9 mouse cellular contexts compared by ENCODE assay signal in the genomic region with DNA sequence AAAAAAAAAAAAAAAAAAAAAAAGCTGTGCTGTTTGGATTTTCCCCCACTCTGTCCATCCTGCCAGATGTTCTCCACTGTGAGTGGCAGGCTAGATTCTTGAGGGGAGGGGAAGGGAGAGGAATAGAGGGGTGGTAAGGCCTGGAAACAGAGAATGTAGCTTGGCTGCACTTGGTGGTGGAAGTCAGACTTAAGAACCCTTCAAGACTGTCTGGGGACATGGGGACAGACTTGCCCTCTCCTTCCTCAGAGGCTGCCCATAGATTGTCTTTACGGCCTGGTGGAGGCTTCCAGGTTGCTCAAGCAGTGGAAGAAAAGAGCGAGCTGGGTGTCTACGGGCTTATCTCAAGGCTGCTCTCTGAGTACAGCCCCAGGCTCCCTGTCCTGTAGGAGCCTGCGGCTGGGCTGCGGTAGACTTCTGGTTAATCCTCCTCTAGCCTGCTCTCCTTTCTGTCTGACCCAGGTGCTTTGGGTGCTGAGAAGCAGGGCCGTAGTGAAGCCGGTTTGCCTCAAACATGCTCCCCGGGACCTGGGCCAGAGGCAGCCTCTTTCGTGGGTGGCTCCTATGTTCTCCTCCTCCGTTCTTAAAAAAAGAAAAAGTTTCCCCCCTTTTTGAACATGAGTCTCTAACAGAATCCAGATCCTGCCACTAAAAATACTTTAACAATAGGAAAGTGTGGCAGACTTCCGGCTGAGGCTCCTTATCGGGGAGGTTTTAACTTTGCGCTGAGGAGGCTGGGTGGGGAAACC. TPM values are rescaled to one million over a fixed set of nuclear protein-coding genes. Genes with fewer than 3 reads are reported as not detected.
A peak's percentile ranks its signal among the peaks of the same experiment; 100 is the strongest.
DNase-seq lines count a peak whose midpoint lies in the region; ATAC-seq lines count a peak whose summit lies in the region.
"Had no signal": no experiment of that assay in that cellular context is flagged by ENCODE, and none has a peak within 500 bp of the region (broad histone marks: within the 10 kb centered on the region; RNA-seq: fewer than 3 reads in every experiment).

No protein-coding gene starts in this region.

- no peaks in the 10 kb centered on the region for H3K9me3 ChIP-seq in hindbrain, embryonic 13.5 days
- H3K9me3 ChIP-seq in neural tube, embryonic 13.5 days, result no peaks in the 10 kb centered on the region

- WGBS in hindbrain, embryonic 13.5 days, result 72% methylated on average over 13 of the region's 13 CpGs
- WGBS in neural tube, embryonic 13.5 days, result 76% methylated on average over 13 of the region's 13 CpGs

- H3K9ac ChIP-seq in hindbrain, embryonic 13.5 days, result no peak overlapping the region
- H3K9ac ChIP-seq in neural tube, embryonic 13.5 days, result no peak overlapping the region

- no peak for ATAC-seq in hindbrain, embryonic 13.5 days (ENCODE audit: low FRiP score)
- no peak for ATAC-seq in neural tube, embryonic 13.5 days (ENCODE audit: low read depth)
- no peak for ATAC-seq in erythroblast, adult 5-6 weeks (replicated peaks; ENCODE audit: low FRiP score, poor library complexity, severe bottlenecking)

- peak overlapping the region; percentile 62; the same call in 1 of the 2 replicates for H3K27ac ChIP-seq in hindbrain, embryonic 13.5 days
- peak overlapping the region; percentile 2; the same call in 1 of the 2 replicates for H3K27ac ChIP-seq in neural tube, embryonic 13.5 days (replicated peaks)

- no peak overlapping the region for H3K4me3 ChIP-seq in hindbrain, embryonic 13.5 days
- H3K4me3 ChIP-seq in neural tube, embryonic 13.5 days, result no peak overlapping the region

- H3K4me1 ChIP-seq in hindbrain, embryonic 13.5 days (replicated peaks), result peaks cover 15% of the 10 kb centered on the region
- H3K4me1 ChIP-seq in neural tube, embryonic 13.5 days (replicated peaks), result peaks cover 20% of the 10 kb centered on the region

- peaks cover 28% of the 10 kb centered on the region for H3K27me3 ChIP-seq in hindbrain, embryonic 13.5 days
- H3K27me3 ChIP-seq in neural tube, embryonic 13.5 days, result peaks cover 21% of the 10 kb centered on the region

- DNase-seq in lung, postnatal 10 days, result peak; percentile 46
- no peak for DNase-seq in lung, postnatal 25 days (ENCODE audit: low spot score)
- DNase-seq in heart, adult 18-20 months, result peak; percentile 64 to 72
- no peak for DNase-seq in adrenal gland, adult 18-20 months (ENCODE audit: low spot score in 2 of 2)
- DNase-seq in T-cell, adult 2 months (ENCODE audit: low spot score), result no peak

- no peaks in the 10 kb centered on the region for H3K36me3 ChIP-seq in hindbrain, embryonic 13.5 days
- no peaks in the 10 kb centered on the region for H3K36me3 ChIP-seq in neural tube, embryonic 13.5 days

- no peak overlapping the region for H3K4me2 ChIP-seq in hindbrain, embryonic 13.5 days
- H3K4me2 ChIP-seq in neural tube, embryonic 13.5 days, result no peak overlapping the region

RNA-seq across cellular contexts. Expression of a gene that starts 7.0 kb away (rescaled TPM):
- 10 to 100 TPM in 1 of 2 experiments, 1 to 10 TPM in 1; 7.7 to 10.5 TPM for total RNA-seq in heart, adult 18-20 months (2021)
- polyA plus RNA-seq in hindbrain, embryonic 13.5 days (2015; fragmentation: Nextera tagmentation; extraction: Ambion mirVana), result 4.9 and 5.0 TPM in 2 replicates
- polyA plus RNA-seq in neural tube, embryonic 13.5 days (2015; fragmentation: Nextera tagmentation; extraction: Ambion mirVana), result 6.4 and 7.6 TPM in 2 replicates
- 3.3 and 11.3 TPM in 2 replicates for total RNA-seq in erythroblast, adult 5-6 weeks (2015; ENCODE audit: low replicate concordance)
- total RNA-seq in erythroblast, adult 5-6 weeks (2017; ENCODE audit: low replicate concordance), result 6.0 and 15.7 TPM in 2 replicates
- 100 to 1,000 TPM; 275 to 349 TPM for total RNA-seq in adrenal gland, adult 18-20 months (2021)

RNA-seq across cellular contexts. Expression of a gene that starts 23.0 kb away (rescaled TPM):
- total RNA-seq in heart, adult 18-20 months (2021), result 10 to 100 TPM; 20.0 to 21.3 TPM
- 82.9 and 84.6 TPM in 2 replicates for polyA plus RNA-seq in hindbrain, embryonic 13.5 days (2015; fragmentation: Nextera tagmentation; extraction: Ambion mirVana)
- polyA plus RNA-seq in neural tube, embryonic 13.5 days (2015; fragmentation: Nextera tagmentation; extraction: Ambion mirVana), result 77.9 and 84.7 TPM in 2 replicates
- total RNA-seq in erythroblast, adult 5-6 weeks (2015; ENCODE audit: low replicate concordance), result 7.9 and 14.2 TPM in 2 replicates
- 13.0 and 14.1 TPM in 2 replicates for total RNA-seq in erythroblast, adult 5-6 weeks (2017; ENCODE audit: low replicate concordance)
- 10 to 100 TPM; 60.5 to 64.0 TPM for total RNA-seq in adrenal gland, adult 18-20 months (2021)

RNA-seq across cellular contexts. Expression of a gene that starts 32.0 kb away (rescaled TPM):
- total RNA-seq in heart, adult 18-20 months (2021), result 1 to 10 TPM in 1 of 2 experiments, under 1 TPM in 1; 0.69 to 1.1 TPM
- polyA plus RNA-seq in hindbrain, embryonic 13.5 days (2015; fragmentation: Nextera tagmentation; extraction: Ambion mirVana), result 0.56 and 0.66 TPM in 2 replicates
- 0.43 and 0.60 TPM in 2 replicates for polyA plus RNA-seq in neural tube, embryonic 13.5 days (2015; fragmentation: Nextera tagmentation; extraction: Ambion mirVana)
- not detected in 2 replicates for total RNA-seq in erythroblast, adult 5-6 weeks (2015; ENCODE audit: low replicate concordance)
- total RNA-seq in erythroblast, adult 5-6 weeks (2017; ENCODE audit: low replicate concordance), result not detected in 2 replicates
- total RNA-seq in adrenal gland, adult 18-20 months (2021), result under 1 TPM; 0.27 to 0.54 TPM
- total RNA-seq: hematopoietic stem cell, adult 5-6 weeks had no signal

RNA-seq across cellular contexts. Expression of a gene that starts 37.1 kb away (rescaled TPM):
- 1 to 10 TPM; 8.7 to 9.7 TPM for total RNA-seq in heart, adult 18-20 months (2021)
- 1.7 and 1.8 TPM in 2 replicates for polyA plus RNA-seq in hindbrain, embryonic 13.5 days (2015; fragmentation: Nextera tagmentation; extraction: Ambion mirVana)
- 4.4 and 4.8 TPM in 2 replicates for polyA plus RNA-seq in neural tube, embryonic 13.5 days (2015; fragmentation: Nextera tagmentation; extraction: Ambion mirVana)
- not detected in 2 replicates for total RNA-seq in erythroblast, adult 5-6 weeks (2015; ENCODE audit: low replicate concordance)
- total RNA-seq in erythroblast, adult 5-6 weeks (2017; ENCODE audit: low replicate concordance), result 0.84 TPM in 1 of 2 replicates, not detected in the other
- 10 to 100 TPM; 16.3 to 19.8 TPM for total RNA-seq in adrenal gland, adult 18-20 months (2021)

Comparison
In these comparisons a context has a peak if more than half of its experiments do, and no peak if none do; other contexts are left out.
1. DNase-seq: peak in lung, postnatal 10 days (single experiment) and heart, adult 18-20 months (2 of 2); none in lung, postnatal 25 days (single experiment), adrenal gland, adult 18-20 months (0 of 2) and T-cell, adult 2 months (single experiment).
2. RNA of a gene that starts 7.0 kb away (total RNA-seq): 275 to 349 TPM in adrenal gland, adult 18-20 months; 3.3 to 15.7 TPM in erythroblast, adult 5-6 weeks and 7.7 to 10.5 TPM in heart, adult 18-20 months; every median in the first group is over 10 times any median in the second.